Mouse (Mus musculus) C3H10T1/2 (cell line): ENCODE results near the gene Htt. TPM values are rescaled to one million over a fixed set of nuclear protein-coding genes. Genes with fewer than 3 reads are reported as not detected.

Experiments used
- polyA plus RNA-seq, 2 experiments: library from polyadenylated mRNA; unstranded; fragments of >200 nt; fragmentation: generic; extraction: Trizol; gene quantifications; one replicate each; pipeline ENCODE4 v1.2.1; 2012; ENCODE audit warnings: missing spikeins in 2 of 2

Htt gene
- 1 to 10 TPM; 1.1 to 7.0 TPM for polyA plus RNA-seq

GRCm38 (mm10) chr5:34761509-34761908, at the start of gene Htt:
Gene Htt (plus strand): TSS chr5:34761740.

GRCm38 (mm10) chr5:34907910-34908725, 146.6 kb downstream of the Htt start, which contains the start of gene Msantd1:
Gene Msantd1 (plus strand): TSS chr5:34908012.

GRCm38 (mm10) chr5:34948861-34949760, 187.6 kb downstream of the Htt start, which contains the start of gene Rgs12:
Gene Rgs12 (plus strand): TSS chr5:34949445.

Other genes with a start within 250 kb of the Htt start
- 10 to 100 TPM in 1 of 2 experiments, 1 to 10 TPM in 1; 4.5 to 15.1 TPM for gene Tnip2, start 247.7 kb upstream of the Htt start, polyA plus RNA-seq
- 1 to 10 TPM; 3.5 to 6.1 TPM for gene Sh3bp2, start 235.9 kb upstream of the Htt start, polyA plus RNA-seq
- 100 to 1,000 TPM in 1 of 2 experiments, 10 to 100 TPM in 1; 89.6 to 327 TPM for gene Add1, start 188.1 kb upstream of the Htt start, polyA plus RNA-seq
- gene Mfsd10, start 124.5 kb upstream of the Htt start, polyA plus RNA-seq: 10 to 100 TPM; 57.3 to 73.9 TPM
- 10 to 100 TPM in 1 of 2 experiments, 1 to 10 TPM in 1; 4.1 to 17.3 TPM for gene Nop14, start 101.6 kb upstream of the Htt start, polyA plus RNA-seq
- gene Grk4, start 101.4 kb upstream of the Htt start, polyA plus RNA-seq: under 1 TPM; 0.39 to 0.98 TPM
- under 1 TPM in 1 of 2 experiments, not detected in 1; 0.27 TPM for gene Msantd1, start 146.3 kb downstream of the Htt start, polyA plus RNA-seq
- 10 to 100 TPM in 1 of 2 experiments, 1 to 10 TPM in 1; 9.2 to 36.9 TPM for gene Rgs12, start 187.7 kb downstream of the Htt start, polyA plus RNA-seq